Mouse (Mus musculus): Measurements from ENCODE around the gene Fyttd1.
"Not testable (repeated sequence)": the region's sequence is repeated elsewhere in the genome, so short reads cannot be mapped to it uniquely, and the experiment has no call there.

Gene Fyttd1

DNA sequence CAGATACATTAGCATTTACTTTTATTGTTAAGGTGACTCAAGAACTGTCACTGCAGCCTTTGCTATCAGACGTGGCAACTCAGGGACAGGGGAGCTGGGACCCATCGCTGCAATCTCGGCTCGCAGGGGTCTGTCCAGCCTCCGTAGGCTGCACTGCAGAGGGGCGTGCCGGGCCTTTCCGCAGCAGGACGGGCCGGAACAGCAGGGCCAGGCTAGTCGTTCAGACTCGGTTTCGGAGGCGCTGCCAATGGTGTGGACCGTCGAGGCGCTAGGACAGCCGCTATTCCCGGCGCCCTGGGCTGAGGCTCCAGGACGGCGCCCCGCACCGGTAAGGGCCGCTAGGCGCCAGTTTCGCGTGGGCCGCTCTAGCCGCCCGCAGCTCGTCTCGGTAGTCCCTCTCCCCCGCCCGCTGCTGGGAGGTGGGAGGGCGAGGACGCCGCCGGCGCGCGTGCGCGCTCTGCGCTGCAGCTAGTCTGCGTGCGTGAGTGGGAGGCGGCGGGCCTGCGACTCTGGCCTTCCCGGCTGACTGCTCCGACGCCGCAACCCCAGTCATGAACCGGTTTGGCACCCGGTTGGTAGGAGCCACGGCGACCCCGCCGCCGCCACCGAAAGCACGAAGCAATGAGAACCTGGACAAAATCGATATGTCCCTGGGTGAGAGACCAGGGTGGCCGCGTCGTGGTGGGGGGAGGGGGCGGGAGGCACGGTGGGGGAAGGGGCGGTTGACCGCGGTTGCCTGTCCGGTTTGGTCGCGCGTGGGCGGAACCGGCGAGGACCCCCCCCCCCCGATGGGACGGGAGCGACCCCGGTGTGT is at the start of gene Fyttd1, which contains the start of gene Rubcn:
Gene Fyttd1 (plus strand): TSS at position 158 of the 814 bp plus-strand sequence.
Gene Rubcn (minus strand): TSS at position 424 of the 814 bp plus-strand sequence.
- peak; percentile 94 for DNase-seq (ENCODE audit: low spot score in 2 of 2)

DNA sequence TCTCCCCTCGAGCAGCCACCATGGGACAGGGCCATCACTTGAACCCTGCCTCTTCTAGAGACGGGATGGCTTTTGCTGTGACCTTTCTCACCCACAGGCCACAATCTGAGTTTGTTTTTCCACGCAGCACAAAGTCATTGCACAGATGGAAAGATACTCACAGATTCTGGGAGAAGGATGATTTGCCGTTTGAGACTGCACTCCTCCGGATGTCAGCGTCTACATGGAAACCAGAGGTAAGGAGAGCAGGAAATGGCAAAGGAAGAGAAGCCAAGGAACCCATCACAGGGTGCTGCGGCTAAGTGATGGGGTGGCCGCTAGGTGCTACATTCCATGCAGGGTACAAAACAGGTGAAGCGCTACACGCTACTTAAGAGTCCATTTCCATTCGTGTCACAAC is 48.2 kb upstream of the Fyttd1 start:
- DNase-seq (ENCODE audit: low spot score in 2 of 2): no peak

DNA sequence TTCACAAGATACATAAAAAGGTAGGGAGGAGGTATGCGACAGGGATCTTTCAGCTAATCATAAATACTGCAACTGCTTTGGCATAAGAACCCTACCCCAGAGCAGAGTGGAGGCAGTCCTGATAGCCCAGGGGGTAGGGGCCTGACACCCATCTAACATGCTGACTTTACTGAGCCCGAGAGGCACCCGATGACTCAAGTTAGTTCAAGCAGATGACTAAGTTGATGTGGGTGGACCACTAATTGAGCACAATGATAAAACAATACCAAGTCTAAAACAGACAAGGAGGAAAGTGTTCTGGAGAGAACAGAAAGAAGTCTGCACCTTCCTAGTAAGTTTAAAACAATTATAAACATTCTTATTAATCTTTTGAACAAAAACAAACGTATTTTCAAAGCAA is 45.8 kb upstream of the Fyttd1 start:
- DNase-seq (ENCODE audit: low spot score in 2 of 2): no peak

DNA sequence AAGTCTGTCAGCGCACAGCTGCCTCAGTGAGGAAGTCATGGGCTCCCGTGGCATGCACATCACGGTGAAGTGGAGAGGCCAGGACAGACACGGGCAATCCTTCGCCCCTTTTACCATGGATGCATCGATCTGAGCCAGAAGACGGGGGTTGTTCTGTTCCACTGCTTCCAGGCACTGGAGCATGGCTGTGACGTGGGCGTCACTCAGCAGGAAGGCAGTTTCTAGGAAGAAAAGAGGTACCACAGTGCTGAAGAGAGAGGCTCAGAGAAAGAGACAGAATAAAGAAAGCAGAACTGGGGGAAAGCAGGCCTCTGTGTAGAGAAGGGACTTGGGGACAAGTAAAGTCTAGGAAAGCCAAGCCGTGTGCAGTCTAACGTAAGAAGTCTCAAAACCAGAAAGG is 30.2 kb upstream of the Fyttd1 start:
- DNase-seq (ENCODE audit: low spot score in 2 of 2): no peak

DNA sequence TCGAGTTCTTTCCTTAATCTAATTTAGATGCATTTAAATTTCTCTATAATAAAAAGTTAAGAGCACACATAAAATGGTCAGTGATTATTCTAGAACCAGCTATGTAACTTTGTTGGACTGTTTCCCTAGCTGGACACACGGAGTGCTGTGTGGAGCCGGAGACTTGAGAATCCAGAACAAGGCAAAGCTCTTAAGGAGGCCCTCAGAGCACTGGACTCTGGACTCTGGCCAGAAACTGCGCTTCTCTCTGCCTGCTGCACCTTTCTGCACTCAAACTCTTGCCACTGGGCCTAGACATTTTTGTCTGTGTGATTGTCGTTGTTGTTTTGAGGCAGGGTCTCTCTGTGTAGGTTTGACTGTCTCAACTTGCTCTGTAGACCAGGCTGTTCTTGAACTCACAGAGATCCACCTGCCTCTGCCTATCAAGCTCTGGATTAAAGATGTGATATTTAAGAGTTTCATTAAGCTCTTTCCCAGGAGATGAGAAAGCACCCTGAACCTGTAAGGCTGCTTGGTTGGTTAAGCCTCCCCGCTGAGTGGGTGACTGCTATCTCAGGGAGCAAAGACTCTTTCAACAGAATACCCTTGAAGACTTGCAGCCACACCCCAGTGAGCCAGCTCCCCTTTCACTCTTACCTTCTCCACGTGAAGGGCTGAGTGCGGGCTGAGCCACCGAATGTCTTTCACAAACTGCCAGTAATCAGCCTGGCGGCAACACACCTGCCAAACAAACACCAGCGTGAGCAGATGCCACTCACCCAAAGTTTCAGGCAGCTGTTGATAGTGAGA is 28.1 kb upstream of the Fyttd1 start:
- no peak for DNase-seq (ENCODE audit: low spot score in 2 of 2)

DNA sequence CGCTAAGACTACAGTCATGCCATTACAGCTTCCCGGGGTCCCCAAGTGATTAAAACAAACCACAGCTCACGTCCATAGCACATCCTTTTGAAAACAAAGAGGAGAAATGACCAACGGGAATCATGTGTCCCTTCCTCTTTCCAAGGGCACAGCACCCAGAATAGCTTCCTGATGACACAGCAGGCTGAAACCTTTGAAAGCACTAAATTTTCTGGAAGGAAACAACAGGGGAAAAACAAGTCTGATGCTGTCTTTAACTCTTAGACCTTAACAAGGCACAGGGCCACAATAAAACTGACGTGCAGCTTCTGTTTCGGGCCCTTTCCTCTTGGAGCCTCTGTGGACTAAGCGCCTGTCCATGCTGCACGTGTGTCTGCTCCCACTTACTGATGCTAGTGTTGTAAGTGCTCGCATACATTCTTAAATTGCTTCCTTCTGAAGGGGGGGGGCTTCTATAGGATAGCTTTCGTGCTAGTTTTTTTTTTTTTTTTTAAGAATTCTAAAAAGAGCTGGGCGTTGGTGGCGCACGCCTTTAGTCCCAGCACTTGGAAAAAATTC is 23.7 kb upstream of the Fyttd1 start:
- no peak for DNase-seq (ENCODE audit: low spot score in 2 of 2)

DNA sequence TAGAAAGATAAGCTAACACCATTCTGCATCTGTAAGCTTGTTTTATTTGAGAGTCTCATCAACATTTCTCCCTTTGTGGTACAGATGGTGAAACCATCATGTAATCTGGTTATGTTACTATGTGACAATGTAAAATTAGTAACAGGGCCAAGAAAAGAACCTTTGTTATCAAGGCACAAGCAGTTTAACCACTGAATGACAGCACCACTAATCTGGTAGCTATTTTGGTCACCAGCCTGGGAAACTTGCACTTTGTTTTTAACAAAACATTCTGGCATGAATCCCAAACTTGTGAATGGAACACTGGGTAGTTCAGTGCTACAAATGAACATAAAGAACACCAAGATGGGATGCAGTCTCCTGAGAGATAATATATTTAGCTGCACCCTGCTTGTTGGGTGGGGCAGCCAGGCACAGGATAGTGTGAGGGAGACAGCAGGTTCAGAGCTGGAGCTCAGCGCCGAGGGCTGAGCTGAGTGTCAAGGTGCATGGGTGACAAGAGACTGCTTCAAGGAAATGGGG is 23.2 kb upstream of the Fyttd1 start:
- DNase-seq (ENCODE audit: low spot score in 2 of 2): no peak

DNA sequence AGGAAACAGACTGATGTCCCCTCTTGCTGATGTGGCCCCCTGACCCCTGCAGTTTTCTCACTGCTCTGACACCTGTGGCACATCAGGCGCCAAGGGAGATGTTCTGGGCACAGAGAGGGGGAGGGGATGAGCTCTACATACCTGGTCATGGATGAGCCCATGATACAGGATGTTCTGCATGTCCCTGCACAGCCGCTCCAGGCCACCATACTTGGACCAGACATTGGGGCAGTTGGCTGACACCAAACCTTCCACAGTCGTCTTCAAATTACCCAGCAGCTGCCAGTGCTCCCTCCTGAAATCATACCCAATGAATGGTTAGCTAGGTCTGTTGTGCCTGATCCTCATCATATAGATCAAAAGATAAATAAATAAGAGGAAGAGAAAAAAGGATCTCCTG is 20.5 kb upstream of the Fyttd1 start:
- no peak for DNase-seq (ENCODE audit: low spot score in 2 of 2)

DNA sequence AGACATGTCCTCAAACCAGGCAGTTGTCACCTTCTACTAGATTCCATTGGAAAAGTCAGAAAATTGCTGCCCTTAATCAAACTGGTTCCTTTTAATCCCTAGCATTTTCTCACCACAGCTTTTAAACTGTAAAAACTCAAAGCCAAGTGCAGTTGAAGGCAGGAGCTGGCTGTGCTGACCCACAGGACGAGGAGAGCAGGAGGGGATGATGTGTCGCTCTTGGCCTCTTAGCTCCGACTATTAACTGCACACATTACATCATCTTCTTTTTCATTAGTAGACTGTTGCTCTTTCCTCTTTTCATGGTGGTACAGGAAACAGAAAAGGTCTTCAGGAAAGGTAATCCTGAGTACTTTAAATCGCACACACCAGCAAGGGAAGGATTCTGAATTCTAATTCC is 18.9 kb upstream of the Fyttd1 start:
- no peak for DNase-seq (ENCODE audit: low spot score in 2 of 2)

DNA sequence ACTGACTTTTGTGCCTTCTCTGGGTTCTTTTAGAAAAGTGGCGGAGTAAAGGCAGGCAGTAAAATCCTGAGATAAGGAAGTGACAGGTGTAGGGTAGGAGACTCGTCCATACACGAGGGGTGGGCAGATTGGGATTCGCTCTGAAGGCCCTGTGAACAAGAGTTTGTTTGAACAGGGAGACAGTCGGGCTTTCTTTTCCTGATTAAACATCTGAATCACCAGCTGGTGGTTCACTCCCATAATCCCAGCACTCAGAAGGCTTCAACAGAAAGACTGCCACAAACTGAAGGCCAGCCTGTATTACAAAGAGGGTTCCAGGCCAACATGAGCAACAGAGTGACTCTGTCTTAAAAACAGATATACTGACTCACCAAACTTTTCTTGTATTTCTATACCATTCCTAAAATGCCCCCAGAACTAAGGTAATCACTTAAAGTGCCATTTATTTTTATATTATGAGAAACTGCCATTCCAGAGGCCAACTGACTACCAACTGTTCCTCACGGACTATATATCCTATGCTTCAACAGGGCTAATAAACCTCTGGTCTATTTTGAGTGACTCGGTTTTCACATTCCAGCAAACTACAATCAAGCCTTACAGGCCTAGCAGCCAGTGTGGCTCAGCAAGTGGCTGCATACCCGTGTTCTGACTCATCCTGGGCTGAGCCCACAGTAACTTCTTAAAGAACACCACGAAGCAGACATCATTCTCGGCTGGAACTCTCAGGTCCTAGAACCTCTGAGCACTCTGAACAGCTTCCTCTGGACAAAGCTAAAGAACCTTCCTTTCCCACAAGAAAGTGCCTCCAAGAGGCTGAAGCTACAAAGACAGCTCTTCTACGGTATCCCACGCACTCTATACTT is 18.3 kb upstream of the Fyttd1 start:
- peak in 1 of 2 experiments; percentile 69 for DNase-seq (ENCODE audit: low spot score in 2 of 2)

DNA sequence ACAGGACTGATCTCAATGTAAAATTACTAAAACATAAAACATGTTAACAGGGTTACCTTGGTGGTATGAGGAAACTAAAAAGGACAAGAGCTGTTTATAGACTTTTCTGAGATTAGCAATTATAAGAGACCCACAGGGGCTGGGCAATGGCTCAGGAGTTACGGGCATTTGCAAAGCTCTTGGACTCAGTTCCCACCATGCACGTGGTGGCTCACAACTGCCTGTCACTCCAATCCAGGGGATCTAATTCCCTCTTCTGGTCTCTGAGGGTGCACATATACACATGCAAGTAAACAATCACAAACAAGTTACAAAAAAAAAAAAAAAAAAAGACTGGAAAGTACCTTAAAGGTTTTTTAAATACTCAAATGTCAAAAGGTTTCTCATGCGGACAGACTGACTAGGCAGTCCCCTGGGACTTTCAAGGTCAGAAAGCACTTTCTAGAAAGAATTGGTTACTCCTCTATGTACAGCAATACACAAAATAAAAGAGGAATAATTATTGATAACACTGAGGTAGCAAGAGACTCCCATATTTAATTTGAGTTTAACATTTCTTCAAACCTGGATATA is 15.4 kb upstream of the Fyttd1 start:
- no peak for DNase-seq (ENCODE audit: low spot score in 2 of 2)

DNA sequence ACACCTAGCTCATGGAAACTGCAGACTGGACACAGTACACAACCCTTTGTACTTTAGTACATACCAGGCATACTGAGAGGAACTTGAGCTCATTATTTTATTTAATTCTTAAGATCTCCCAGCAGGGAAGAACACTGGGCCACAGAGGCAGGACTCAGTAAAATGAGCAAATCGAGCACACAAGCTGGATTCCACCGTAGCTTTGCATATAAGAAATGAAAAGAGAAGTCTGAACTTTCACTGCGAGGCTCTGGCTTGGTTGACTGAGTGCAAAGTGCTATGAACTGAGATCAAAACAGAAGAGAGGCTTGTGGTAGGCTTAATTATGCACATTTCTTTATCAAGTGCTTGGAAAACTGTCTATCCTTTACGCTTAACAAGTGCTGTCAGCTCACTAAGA is 11.9 kb upstream of the Fyttd1 start:
- no peak for DNase-seq (ENCODE audit: low spot score in 2 of 2)

DNA sequence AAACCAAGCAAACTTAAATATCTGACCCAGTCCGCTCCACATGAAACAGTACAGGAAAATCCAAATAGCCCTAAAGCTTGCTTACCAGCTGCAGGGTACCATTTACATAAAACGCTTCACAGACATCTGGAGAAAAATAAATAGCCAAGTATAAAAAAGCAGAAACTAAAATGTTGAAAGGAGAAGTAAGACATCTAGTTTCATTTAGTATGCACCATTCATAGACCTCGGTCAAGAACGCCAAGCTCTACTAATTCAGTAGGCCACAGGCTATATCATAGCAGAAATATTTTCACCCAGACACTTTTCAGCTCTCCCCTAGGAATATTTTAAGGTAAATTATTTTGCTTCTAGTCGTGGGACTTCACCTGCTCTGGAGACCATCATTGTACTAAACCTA is 10.6 kb upstream of the Fyttd1 start:
- DNase-seq (ENCODE audit: low spot score in 2 of 2): no peak

DNA sequence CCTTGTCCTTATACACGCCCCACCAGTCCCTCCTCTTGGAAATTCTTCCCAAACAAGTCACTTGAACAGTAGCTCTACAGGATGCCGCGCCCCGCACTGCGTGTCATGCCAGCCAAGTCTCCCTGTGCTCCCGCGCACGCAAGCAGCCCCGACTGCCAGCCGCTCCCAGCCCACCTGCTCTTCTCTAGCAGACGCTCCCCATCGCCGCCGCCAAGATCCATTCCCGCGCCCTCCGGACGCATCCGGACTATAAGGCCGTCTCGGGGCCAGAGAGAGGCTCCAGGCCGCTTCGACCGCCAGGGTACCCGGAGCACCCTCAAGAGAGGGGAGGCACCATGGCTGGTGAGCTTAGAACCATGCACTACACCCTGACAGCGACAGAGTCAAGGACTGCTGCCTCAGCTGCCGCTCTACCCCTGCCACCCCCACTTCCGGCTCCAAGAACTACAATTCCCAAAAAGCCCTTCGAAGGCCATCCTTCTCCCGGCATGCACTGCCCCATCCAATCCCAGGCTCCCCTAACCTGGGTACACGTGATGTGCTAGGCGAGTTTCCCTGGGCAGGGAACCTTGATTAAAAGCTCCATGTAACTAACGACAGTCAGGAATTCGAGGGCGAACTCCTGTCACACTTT is 9.3 kb upstream of the Fyttd1 start:
- peak; percentile 78 to 90 for DNase-seq (ENCODE audit: low spot score in 2 of 2)

DNA sequence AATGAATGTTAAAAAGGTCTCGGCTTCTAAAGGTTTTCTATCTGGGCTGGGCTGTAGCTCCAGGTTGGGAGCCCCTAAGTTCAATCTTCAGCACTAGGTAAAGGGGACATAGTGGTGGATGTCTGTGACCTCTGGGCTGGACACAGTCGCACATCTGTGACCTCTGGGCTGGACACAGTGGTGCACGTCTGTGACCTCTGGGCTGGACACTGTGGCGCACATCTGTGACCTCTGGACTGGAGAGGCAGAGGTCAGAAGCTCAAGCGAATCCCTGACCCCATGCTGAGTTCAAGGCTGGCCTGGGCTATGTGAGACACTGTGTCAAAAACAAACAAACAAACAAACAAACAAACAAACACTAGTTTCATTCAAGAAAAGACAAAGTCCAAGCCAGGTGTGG is 7.1 kb upstream of the Fyttd1 start:
- no peak for DNase-seq (ENCODE audit: low spot score in 2 of 2)

DNA sequence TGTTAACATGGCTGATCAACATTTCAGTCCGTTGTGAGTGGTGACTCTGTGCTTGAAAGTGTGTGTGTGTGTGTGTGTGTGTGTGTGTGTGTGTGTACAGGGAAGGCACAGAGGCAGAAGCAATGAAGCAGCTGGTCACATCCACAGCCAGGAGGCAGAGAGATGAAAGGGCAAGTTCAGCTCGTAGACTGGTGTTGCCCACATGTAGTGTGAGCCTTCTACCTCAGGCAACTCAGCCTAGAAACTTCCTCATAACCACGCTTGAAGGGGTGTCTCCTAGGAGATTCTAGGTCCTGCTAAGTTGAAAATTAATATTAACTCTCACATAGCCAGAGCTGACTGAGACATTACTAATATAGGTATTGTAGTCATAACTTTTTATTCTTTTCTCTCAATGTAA is 3.9 kb upstream of the Fyttd1 start:
- DNase-seq (ENCODE audit: low spot score in 2 of 2): no peak

DNA sequence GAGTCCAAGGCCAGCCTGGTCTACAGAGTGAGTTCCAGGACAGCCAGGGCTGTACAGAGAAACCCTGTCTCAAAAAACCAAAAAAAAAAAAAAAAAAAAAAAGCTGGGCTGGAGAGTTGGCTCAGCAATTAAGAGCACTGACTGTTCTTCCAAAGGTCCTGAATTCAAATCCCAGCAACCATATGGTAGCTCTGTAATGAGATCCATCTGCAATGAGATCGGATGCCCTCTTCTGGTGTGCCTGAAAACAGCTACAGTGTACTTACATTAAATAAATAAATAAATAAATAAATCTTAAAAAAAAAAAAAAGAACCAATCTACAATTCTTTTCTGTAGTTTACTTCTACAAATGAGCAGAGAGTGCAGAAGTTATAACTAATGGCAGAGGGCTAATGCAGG is 2.0 kb upstream of the Fyttd1 start:
- DNase-seq (ENCODE audit: low spot score in 2 of 2): not testable (repeated sequence)

DNA sequence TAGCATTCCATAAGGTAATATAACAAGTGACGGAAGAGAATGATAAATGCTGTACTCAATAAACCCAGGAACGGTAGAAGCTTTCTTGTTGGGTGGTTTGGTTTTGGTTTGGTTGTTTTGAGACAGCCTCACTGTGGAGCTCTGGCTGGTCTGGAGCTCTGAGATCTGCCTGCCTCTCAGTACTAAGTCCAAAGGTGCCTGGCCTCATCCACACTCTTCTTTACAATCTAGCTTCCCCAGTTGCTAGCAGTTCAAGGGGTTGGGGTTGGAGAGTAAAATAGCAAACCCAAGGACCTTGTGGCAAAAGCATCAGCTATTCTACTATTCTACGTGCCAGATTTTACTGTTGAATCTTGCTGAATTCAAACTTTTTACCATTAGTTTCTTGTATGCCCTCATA is 1.5 kb upstream of the Fyttd1 start:
- DNase-seq (ENCODE audit: low spot score in 2 of 2): no peak

DNA sequence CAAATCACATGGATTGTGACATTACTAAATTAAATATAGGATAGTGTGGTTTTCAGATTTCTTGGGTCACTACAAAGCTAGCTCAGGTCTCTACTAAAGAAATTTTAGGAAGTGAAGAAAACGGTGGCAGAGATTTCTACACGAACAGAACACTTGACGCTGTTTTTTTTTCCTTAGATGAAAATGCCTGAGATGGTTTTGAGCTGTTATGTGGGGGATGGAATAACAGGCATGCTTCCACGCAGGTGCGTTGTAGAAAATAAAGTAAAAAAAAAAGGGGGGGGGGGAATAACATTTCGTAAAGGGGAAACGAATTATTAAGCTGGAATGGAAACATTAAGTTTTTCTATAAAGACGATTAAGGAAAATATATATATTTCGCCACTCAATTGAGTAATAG is 469 bp upstream of the Fyttd1 start:
- no peak for DNase-seq (ENCODE audit: low spot score in 2 of 2)

DNA sequence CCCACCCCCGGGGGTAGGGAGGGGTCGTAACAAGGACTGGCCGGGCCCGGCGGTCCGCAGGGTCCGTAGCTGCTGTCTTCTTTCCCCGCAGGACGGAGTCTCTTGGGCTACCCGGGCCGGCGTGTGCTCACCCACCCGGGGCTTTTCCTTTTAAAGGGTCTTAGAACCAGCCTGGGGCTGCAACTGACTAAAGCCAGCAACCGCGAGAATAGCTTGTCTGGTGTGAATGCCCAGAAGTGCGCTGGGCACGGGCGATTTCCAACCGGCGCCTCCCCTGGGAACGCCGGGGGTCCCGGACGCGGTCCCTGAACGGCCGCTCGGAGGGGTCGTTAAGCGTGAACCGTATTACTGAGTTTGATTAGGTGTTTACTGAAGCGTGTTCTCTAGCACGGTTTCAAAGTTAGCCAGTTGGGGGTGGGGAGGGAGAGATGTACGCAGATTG is 878 bp downstream of the Fyttd1 start:
- DNase-seq (ENCODE audit: low spot score in 2 of 2): peak in 1 of 2 experiments; percentile 37
